Mouse (Mus musculus): ENCODE measurements around the gene Adcyap1r1.
A peak's percentile ranks its signal among the peaks of the same experiment; 100 is the strongest.

Gene Adcyap1r1

DNA sequence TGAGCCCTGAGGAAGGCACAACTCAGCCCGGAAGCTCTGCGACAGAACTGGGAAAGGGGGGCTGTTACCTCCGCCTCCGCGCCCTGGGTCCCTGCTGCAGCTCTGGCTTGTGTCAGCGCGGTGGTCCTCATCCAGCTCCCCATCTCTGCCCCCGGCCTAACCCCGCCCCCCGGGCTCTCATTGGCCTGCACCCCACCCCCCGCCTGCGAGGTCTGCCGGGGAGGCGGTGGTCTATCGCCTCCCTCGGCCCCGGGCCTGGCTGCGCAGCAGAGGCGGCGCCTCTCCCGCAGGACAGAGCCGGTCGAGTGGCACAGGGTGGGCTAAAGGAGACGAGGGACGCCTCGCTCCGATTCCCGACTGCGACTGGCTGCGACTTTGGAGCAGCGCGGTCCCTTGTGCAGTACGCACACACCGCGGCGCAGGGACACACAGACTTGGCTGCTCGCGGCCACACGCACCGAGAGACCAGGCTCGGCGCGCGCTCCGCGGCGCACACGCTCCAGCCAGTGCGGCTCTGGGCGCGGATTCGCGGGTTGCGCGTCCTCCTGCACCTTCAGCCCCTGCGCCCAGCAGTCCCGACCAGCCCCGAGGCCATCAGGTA lies at the start of gene Adcyap1r1:
TSS of gene Adcyap1r1 (plus strand) at position 208 of the 601 bp plus-strand sequence.
- no peak for DNase-seq

GRCm38 (mm10) chr6:55402041-55402776 lies 49.6 kb upstream of the Adcyap1r1 start:
- DNase-seq, result no peak

- no peak for DNase-seq
These were observed 48.1 kb upstream of the Adcyap1r1 start for GRCm38 (mm10) chr6:55403411-55404309.

DNA sequence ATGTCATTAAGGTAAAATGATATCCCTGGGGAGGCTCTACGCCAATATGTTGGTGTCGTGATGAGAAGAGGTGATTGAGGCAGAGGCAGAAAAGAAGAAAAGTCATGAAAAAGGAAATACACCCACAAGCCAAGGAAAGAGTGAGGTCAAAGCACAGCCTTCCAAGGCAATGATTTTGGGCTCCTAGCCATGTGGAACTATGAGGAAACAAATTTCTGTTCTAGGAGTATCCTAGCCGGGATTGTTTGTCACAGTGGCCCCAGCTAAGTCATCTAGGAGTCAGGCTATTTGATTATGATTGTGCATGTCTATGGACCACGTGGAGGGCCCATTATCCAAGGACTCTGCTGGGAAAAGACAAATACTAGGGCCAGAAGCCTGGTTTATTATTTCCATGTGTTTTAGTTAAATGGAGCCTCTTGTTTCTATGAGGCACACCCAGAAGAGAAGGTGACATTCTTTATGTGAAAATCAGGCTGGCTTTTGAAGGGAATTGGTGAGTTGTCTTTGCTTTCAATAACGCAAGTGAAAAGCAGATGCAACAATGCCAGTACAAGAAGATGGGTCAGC lies 47.3 kb upstream of the Adcyap1r1 start:
- DNase-seq, result no peak

DNA sequence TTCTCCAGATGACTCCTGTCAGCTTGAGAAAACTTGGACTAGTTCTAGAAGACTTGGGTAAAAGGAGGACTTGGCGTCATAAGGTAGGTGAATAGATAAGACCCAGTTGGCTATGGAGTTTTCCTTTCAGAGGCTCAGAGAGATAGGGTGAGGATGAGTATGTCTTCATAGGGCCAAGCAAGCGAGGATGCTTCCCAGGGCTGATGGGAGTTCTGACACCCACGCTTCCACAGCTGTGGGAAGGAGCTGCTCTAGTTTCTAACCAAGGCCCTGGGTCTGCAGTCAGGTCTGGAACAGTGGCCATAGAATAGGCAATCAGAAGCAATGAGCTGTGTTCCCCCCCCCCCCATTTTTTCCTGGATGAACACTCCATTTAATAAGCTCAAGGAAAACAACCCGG lies 44.4 kb upstream of the Adcyap1r1 start:
- no peak for DNase-seq

DNA sequence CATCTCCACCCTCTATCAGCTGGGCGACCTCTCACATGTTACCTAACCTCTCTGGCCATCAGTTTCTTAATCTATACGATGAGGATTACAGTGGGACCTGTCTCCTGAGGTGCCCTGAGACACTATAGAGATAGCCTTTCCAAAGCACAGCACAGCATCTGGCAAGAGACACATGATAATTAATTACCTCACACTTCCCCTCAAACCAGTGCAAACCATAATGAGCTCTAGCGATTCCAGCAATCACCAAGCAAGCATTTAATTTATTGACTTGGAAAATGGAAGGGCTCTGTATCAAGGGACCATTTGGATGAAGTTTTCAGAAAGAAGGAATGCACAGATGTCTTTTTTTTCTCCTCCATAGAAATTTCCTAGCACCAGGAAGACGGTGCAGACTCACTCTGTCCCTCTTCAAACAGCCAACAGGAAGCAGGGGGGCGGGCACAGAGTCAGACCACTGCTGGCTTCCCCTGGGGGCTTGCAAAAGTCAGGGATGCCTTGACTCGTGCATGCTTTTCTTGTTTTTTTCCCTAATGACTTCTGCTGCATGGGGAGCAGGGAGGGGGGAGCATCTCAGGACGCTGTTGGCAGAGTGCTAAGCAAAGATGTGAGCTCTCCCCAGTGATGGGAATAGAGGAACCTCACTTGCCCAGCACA lies 41.5 kb upstream of the Adcyap1r1 start:
- DNase-seq, result no peak

GRCm38 (mm10) chr6:55410977-55411376 lies 40.8 kb upstream of the Adcyap1r1 start:
- DNase-seq, result no peak

DNA sequence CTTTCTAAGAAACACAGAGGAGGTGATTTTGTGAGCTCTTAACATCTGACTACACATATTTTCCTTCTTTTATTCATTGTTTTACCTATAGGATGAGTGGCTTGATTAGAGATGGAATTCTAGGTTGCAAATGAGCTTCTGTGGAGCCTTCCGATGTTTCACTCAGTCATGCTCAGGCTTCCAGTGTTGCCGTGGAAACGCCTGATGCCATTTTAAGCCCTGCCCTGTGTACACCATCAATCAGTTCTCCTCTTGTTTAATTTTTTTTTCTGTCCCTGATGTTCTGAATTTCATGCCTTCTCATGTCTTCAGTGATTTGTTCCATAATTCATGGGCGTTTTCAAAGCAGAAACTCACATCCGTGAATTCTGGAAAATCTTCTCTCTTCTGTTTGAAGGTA lies 35.6 kb upstream of the Adcyap1r1 start:
- no peak for DNase-seq

DNA sequence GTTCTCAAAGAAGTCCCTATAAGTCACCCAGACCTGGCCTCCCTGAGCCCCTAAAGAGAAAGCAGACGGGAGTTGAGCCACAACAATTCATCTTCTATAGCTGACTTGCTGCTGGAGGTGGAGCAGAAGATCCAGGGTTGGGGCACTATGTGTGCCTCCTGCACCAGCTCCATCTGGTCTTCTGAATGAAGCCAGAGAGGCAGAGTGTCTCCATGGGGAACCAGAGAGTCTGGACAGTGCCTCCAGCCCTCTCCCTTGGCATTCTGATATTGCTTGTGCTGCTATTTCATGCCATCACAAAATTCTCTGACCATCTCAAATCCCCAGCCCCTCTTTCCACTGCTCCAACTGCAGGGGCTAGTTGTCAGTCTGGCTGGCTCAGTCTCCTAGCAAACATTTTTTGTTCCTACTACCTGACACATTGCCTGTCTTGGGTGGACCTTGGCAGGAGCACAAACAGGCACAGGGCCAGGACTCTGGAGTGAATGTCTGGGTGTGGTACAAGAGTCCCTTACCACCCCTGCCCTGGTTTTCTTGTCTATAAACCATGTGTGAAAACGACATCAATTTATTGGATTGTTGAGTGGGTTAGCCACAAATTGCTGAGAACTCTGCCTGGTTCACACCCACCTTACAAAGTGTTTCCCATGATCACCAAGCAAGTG lies 32.9 kb upstream of the Adcyap1r1 start:
- no peak for DNase-seq

DNA sequence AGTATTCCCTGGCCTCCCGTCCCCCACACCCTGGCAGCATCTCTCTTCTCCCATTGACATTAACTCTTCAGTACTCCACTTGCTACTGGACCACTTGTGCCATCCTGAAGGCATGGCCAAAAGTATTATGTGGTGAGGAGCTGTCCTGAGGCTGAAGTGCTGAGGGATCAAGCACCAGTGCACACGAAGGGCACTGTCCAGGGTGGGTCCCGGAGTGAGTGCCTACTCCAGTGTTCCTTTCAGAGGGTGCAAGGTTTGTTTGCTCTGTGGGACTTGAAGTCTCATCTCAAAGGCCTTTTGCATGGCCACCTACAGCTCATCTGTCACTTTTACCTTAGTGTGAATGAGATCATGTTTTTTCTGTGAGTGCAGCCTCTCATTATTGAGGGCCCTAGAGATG lies 31.4 kb upstream of the Adcyap1r1 start:
- DNase-seq, result no peak

DNA sequence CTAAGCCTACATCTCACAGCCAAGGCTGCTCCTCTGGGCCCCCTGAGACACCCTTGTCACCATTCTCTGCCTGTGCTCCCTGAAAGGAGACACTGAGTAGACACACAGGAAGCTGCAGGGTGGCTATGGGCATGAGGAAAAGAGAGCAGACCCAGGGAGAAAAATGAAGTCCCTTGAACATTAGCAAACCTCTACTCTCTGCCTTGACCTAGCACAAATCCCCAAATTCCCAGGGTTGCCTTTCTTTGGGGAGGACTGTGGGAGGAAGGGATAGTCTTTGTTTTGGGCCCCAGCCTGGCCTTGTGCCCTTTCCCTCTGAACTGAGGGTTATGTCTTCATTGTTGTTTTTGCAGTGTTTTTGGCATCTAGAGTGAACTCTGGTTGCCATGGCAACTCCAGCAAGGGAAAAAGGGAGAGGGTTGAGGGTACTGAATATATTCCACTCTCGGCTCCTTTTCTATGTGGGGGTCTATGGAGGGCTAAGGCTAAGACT lies 30.9 kb upstream of the Adcyap1r1 start:
- DNase-seq, result no peak

DNA sequence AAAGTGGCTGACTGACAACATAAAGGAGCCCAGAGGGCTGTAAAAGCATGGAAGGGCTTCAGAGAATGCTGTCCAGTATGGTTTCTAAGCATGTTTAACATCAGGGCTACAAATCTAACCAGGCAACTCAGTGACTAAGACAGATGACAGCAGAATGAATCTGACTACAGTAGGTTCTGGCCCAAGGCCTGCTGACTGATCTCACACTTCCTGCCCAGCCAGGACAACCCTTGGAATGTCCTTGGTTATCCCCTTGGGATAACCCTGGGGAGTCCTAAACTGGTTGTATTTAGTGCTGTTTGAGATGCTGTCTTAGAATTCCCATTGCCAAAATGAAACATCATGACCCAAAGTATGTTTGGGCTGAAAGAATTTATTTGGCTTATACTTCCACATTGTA lies 19.7 kb upstream of the Adcyap1r1 start:
- no peak for DNase-seq

GRCm38 (mm10) chr6:55434360-55434759 lies 17.4 kb upstream of the Adcyap1r1 start:
- DNase-seq, result peak; percentile 13

DNA sequence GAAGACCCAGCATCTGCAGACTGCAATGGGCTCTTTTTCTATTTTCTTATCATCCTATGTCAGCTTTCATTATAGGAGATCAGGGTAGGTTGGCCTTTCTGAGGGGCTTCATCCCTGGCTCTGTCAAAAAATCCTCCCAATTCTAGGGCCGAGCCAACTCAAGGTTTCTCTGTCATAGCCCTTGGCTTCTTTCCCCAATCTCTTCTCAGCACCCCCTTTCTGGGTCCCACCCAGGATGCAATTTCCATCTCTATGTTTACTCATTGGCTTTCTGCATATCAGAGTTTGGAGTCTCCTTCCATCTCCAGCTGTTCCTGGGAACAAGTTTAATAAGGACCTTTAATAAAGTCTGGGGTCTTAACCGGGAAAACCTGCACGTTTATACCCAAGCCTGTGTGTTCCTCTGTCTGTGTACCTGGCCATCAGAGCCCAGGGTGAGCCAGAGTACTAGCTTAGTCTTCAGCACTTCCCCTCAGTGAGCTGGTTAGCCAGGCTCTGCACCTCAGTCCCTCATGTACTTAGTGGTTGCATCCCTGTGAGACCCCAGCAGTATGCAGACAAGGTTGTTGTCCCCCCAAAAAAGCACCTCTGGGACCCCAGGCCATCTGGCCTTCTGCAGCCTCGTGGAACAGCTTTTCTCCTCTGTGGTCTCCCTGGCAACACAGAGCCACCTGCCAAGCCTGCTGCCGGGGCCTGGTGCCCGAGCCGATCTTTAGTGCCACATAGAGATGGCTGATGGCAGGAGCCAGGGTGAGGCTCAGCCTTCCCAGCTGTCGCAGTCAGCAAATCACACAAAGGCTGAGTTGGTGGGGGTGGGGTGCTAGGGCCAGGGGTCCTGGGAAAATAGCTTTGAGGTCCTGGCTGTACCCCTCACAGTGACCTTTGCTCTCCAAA lies 16.3 kb upstream of the Adcyap1r1 start:
- no peak for DNase-seq

GRCm38 (mm10) chr6:55437919-55438318 lies 13.9 kb upstream of the Adcyap1r1 start:
- no peak for DNase-seq

- DNase-seq, result no peak
These were observed 12.9 kb upstream of the Adcyap1r1 start for GRCm38 (mm10) chr6:55438837-55439236.

GRCm38 (mm10) chr6:55443927-55444688 lies 7.7 kb upstream of the Adcyap1r1 start:
- no peak for DNase-seq

DNA sequence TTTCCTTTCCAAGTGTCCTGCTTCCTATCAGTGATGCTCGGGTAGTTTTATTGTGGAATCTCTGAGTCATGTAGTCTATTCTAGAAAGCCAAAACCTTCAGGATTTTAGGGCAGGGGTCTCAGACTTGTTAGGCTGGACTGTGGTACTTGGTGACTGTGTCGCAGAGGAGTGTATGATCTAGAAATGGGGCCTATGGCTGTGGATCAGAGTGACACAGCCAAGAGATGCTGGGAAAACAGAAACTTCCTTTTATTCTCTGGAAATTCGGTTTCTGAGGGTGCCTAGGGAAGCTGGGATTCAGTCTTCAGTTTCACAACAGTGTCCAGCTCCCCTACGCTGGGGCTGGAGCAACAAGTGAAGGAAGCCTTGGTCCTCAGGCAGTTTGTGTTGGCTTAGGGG lies 7.1 kb upstream of the Adcyap1r1 start:
- DNase-seq, result no peak

GRCm38 (mm10) chr6:55448199-55448598 lies 3.6 kb upstream of the Adcyap1r1 start:
- no peak for DNase-seq

Data from lung, postnatal 14 days (tissue).